Mouse (Mus musculus) E14TG2a.4 (cell line): Measurements from ENCODE around the gene Bard1.

Source experiments
- CTCF ChIP-seq: conservative IDR thresholded peaks from 2 replicates; pipeline ENCODE4 v1.5.1; 2014; ENCODE audit warnings: low read length
- NANOG ChIP-seq: IDR thresholded peaks from 2 replicates; pipeline ENCODE4 v1.6.1; 2014; ENCODE audit warnings: borderline replicate concordance, low read length, mixed read lengths

DNA sequence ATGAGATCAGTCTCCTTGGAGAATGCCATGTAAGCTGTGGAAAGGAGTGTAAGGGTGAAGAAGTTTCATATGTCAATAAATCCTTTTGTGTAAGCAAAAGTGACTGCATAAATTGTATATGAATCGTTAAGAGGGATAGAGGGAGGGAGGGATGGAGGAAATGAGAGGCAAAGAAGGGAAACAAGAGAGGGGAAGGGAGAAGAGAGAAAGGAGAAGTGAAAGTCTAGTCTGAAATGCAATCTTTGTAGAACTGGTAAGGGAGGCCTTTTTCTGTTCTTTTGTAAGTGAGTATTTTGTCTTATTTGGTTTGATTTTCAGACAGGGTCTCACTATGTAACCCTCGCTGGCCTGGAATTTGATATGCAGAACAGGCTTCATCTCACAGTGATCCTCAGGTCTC, 12.8 kb upstream of the Bard1 start:
- TF ChIP-seq CTCF (no peak), NANOG (no peak)
